Mouse (Mus musculus) hindbrain, embryonic 11.5 days (tissue): ENCODE data around the gene Fabp6. TPM values are rescaled to one million over a fixed set of nuclear protein-coding genes. Genes with fewer than 3 reads are reported as not detected.

Experiments
- ATAC-seq: fragments of 200-750 bp; cut with Nextera tagmentation; 2 replicates; pipeline ENCODE4 v1.8.0; 2017; ENCODE audit warnings: mild to moderate bottlenecking, moderate TSS enrichment, moderate library complexity; ENCODE audit not compliant: low FRiP score
- DNase-seq: peaks from one replicate; pipeline ENCODE4 v3.0.0-alpha.2; 2015; ENCODE audit warnings: low spot score
- H3K27ac ChIP-seq: fragments of 300-500 bp; sonication (generic); 2 replicates; pipeline ENCODE4 v1.5.1; 2014; ENCODE audit warnings: mild to moderate bottlenecking, low read depth, low read length
- H3K27me3 ChIP-seq: fragments of 300-500 bp; sonication (generic); 2 replicates; pipeline ENCODE4 v1.6.1; 2014; ENCODE audit warnings: mild to moderate bottlenecking, low read length, moderate library complexity, mixed read lengths; ENCODE audit not compliant: control insufficient read depth, insufficient read depth
- H3K36me3 ChIP-seq: fragments of 300-500 bp; sonication (generic); 2 replicates; pipeline ENCODE4 v1.6.1; 2014; ENCODE audit warnings: mild to moderate bottlenecking, low read length, moderate library complexity, mixed read lengths; ENCODE audit not compliant: control insufficient read depth, insufficient read depth
- H3K4me1 ChIP-seq: fragments of 300-500 bp; sonication (generic); replicated peaks from 2 replicates; pipeline ENCODE4 v1.6.1; 2014; ENCODE audit warnings: low read length, mixed read lengths; ENCODE audit not compliant: control insufficient read depth, insufficient read depth
- H3K4me2 ChIP-seq: fragments of 300-500 bp; sonication (generic); replicated peaks from 2 replicates; pipeline ENCODE4 v1.6.1; 2014; ENCODE audit warnings: mild to moderate bottlenecking, low read depth, low read length
- H3K4me3 ChIP-seq: fragments of 300-500 bp; sonication (generic); 2 replicates; pipeline ENCODE4 v1.5.1; 2014; ENCODE audit warnings: low read depth, low read length
- H3K9ac ChIP-seq: fragments of 300-500 bp; sonication (generic); 2 replicates; pipeline ENCODE4 v1.6.1; 2014; ENCODE audit warnings: low read depth, low read length
- H3K9me3 ChIP-seq: fragments of 300-500 bp; sonication (generic); 2 replicates; pipeline ENCODE4 v1.6.1; 2016; ENCODE audit warnings: low read length; ENCODE audit not compliant: control insufficient read depth
- WGBS: fragments of 180-500 bp; shearing (Covaris S2); extraction: QIAGEN DNeasy Blood & Tissue Kit; methylation state at CpG from one replicate; pipeline ENCODE4 v1.1.7; 2014; 5-methylcytosine and 5-hydroxymethylcytosine counted together
- polyA plus RNA-seq: library from polyadenylated mRNA; unstranded; fragments of >200 nt; fragmentation: Nextera tagmentation; extraction: Ambion mirVana; gene quantifications from 2 replicates; pipeline ENCODE4 v1.2.1, GENCODE M21; 2014

Fabp6 gene
- polyA plus RNA-seq, 1 experiment from 2014 or later = not detected

- H3K4me3 ChIP-seq = no peak overlapping the region
- no peaks in the 10 kb centered on the region for H3K9me3 ChIP-seq
- H3K27me3 ChIP-seq = no peaks in the 10 kb centered on the region
- WGBS = 56% methylated on average over 11 of the region's 11 CpGs
- ATAC-seq = no peak
- no peak overlapping the region for H3K27ac ChIP-seq
- H3K9ac ChIP-seq = no peak overlapping the region
- no peak overlapping the region for H3K4me2 ChIP-seq
- 0 out of 2 replicates have a peak, but pooled peaks cover 3% of the 10 kb centered on the region for H3K4me1 ChIP-seq
- no peak for DNase-seq
- H3K36me3 ChIP-seq = no peaks in the 10 kb centered on the region
These were observed 23.4 kb downstream of the Fabp6 start for GRCm38 (mm10) chr11:43577713-43578478.

GRCm38 (mm10) chr11:43575376-43576151 is 25.8 kb downstream of the Fabp6 start:
- H3K4me3 ChIP-seq = no peak overlapping the region
- H3K4me1 ChIP-seq = 0 out of 2 replicates have a peak, but pooled peaks cover 5% of the 10 kb centered on the region
- H3K4me2 ChIP-seq = no peak overlapping the region
- H3K9me3 ChIP-seq = no peaks in the 10 kb centered on the region
- H3K27me3 ChIP-seq = no peaks in the 10 kb centered on the region
- peak overlapping the region; percentile 28; the same call in 1 of the 2 replicates for H3K9ac ChIP-seq
- DNase-seq = peak; percentile 65
- ATAC-seq = peak; percentile 90
- no peaks in the 10 kb centered on the region for H3K36me3 ChIP-seq
- H3K27ac ChIP-seq = peak overlapping the region; percentile 89
- 5% methylated on average over 9 of the region's 9 CpGs for WGBS

GRCm38 (mm10) chr11:43575061-43575375 is 26.3 kb downstream of the Fabp6 start:
- H3K27ac ChIP-seq = peak overlapping the region; percentile 89
- no peak overlapping the region; the same call in 1 of the 2 replicates for H3K9ac ChIP-seq
- H3K36me3 ChIP-seq = no peaks in the 10 kb centered on the region
- H3K4me2 ChIP-seq = no peak overlapping the region
- no peaks in the 10 kb centered on the region for H3K27me3 ChIP-seq
- no peak for DNase-seq
- H3K4me3 ChIP-seq = no peak overlapping the region
- H3K4me1 ChIP-seq = 0 out of 2 replicates have a peak, but pooled peaks cover 5% of the 10 kb centered on the region
- peak; percentile 70; the same call in 1 of the 2 replicates for ATAC-seq
- 16% methylated on average over 3 of the region's 3 CpGs for WGBS
- no peaks in the 10 kb centered on the region for H3K9me3 ChIP-seq

DNA sequence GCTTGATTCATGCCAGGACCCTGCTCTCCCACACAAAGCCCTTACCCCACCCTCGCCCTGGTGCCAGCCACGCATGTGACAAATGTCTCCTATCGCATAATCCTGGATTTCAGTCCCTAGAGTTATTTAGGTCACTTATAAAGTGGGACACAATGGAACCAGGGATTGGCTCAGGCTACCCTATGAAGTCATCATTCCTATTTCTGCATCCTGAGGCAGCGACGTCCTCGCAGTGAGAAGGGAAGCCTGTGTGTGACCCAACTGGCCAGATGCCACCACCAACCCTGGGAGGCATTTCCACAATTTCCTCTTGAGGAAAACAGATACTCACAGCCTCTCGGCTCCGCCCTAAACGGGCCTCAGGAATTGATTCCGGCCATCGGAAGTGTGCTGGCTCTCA is 31.7 kb downstream of the Fabp6 start:
- ATAC-seq (no peak), DNase-seq (no peak)
- no peaks in the 10 kb centered on the region for H3K36me3 ChIP-seq
- no peaks in the 10 kb centered on the region for H3K27me3 ChIP-seq
- no peak overlapping the region for H3K4me3 ChIP-seq
- H3K4me2 ChIP-seq = no peak overlapping the region
- no peak overlapping the region for H3K27ac ChIP-seq
- WGBS = 84% methylated on average over 11 of the region's 11 CpGs
- peaks cover 8% of the 10 kb centered on the region; the same call in 1 of the 2 replicates for H3K4me1 ChIP-seq
- H3K9me3 ChIP-seq = no peaks in the 10 kb centered on the region
- H3K9ac ChIP-seq = no peak overlapping the region

GRCm38 (mm10) chr11:43569188-43569587 is 32.2 kb downstream of the Fabp6 start:
- Histone ChIP-seq H3K9ac (no peak overlapping the region), H3K36me3 (no peaks in the 10 kb centered on the region), H3K9me3 (no peaks in the 10 kb centered on the region), H3K4me1 (peaks cover 8% of the 10 kb centered on the region; the same call in 1 of the 2 replicates), H3K4me3 (no peak overlapping the region), H3K4me2 (no peak overlapping the region), H3K27me3 (no peaks in the 10 kb centered on the region), H3K27ac (0 out of 2 replicates have a peak overlapping the region, but pooled peaks have one; percentile 13)
- ATAC-seq (no peak), DNase-seq (no peak)
- WGBS = 93% methylated on average over 5 of the region's 5 CpGs

DNA sequence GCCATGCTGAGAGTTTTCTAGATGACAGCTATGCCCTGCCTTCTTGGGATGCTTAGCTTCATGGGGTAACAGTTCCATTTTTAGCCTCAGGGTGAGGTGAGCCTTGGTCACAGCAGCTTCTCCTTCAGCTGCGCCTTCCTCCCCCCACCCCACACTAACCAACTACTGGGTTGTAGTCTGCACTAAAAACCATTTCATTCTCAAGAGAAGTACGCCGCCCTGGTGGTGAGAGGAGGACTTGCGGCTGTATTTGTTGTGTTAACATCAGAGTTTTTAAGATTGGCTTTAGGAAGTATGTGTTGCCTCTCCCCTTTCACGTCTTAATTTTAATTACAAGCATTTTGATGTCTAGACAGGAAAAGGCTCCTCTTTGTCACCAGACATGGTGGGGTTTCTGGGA is 33.1 kb downstream of the Fabp6 start:
- Histone ChIP-seq H3K36me3 (no peaks in the 10 kb centered on the region), H3K9ac (no peak overlapping the region), H3K4me1 (peaks cover 8% of the 10 kb centered on the region; the same call in 1 of the 2 replicates), H3K4me3 (no peak overlapping the region), H3K27me3 (no peaks in the 10 kb centered on the region), H3K4me2 (no peak overlapping the region), H3K9me3 (no peaks in the 10 kb centered on the region), H3K27ac (no peak overlapping the region)
- ATAC-seq (no peak), DNase-seq (peak; percentile 51)
- WGBS = 68% methylated on average over 5 of the region's 5 CpGs

- Histone ChIP-seq H3K9ac (no peak overlapping the region), H3K27ac (0 out of 2 replicates have a peak overlapping the region, but pooled peaks have one; percentile 21), H3K9me3 (no peaks in the 10 kb centered on the region), H3K4me2 (no peak overlapping the region), H3K36me3 (no peaks in the 10 kb centered on the region), H3K4me3 (no peak overlapping the region), H3K27me3 (no peaks in the 10 kb centered on the region), H3K4me1 (peaks cover 6% of the 10 kb centered on the region; the same call in 1 of the 2 replicates)
- ATAC-seq (no peak), DNase-seq (no peak)
- 89% methylated on average over 5 of the region's 5 CpGs for WGBS
These were observed 34.6 kb downstream of the Fabp6 start for GRCm38 (mm10) chr11:43566696-43567095.

DNA sequence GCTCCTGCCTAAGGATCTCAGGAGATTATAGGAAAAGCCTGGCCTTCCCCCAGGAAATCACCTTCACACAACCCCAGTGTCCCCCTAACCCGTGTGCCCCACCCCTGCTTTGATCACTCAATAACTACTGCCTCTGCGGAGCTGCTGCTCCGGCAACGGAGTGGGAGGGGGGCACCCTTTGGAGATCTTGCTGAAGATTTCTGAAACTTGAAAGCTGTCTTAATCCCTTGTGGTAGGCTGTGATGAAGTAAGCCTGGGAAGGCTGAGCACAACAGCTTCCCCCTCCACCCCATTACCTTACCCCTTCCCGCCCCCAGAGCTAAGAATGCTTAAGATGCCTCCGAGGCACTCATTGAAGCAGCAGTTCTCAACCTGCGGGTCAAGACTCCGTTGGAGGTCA is 35.5 kb downstream of the Fabp6 start:
- 9% methylated on average over 8 of the region's 8 CpGs for WGBS
- H3K9me3 ChIP-seq = no peaks in the 10 kb centered on the region
- no peaks in the 10 kb centered on the region for H3K27me3 ChIP-seq
- no peak overlapping the region for H3K9ac ChIP-seq
- H3K27ac ChIP-seq = 0 out of 2 replicates have a peak overlapping the region, but pooled peaks have one; percentile 27
- ATAC-seq (peak; percentile 29; the same call in 1 of the 2 replicates), DNase-seq (no peak)
- no peak overlapping the region for H3K4me3 ChIP-seq
- no peak overlapping the region for H3K4me2 ChIP-seq
- peaks cover 6% of the 10 kb centered on the region; the same call in 1 of the 2 replicates for H3K4me1 ChIP-seq
- no peaks in the 10 kb centered on the region for H3K36me3 ChIP-seq
